Comparison of ENCODE assay signal across 9 mouse cellular contexts in the genomic region with DNA sequence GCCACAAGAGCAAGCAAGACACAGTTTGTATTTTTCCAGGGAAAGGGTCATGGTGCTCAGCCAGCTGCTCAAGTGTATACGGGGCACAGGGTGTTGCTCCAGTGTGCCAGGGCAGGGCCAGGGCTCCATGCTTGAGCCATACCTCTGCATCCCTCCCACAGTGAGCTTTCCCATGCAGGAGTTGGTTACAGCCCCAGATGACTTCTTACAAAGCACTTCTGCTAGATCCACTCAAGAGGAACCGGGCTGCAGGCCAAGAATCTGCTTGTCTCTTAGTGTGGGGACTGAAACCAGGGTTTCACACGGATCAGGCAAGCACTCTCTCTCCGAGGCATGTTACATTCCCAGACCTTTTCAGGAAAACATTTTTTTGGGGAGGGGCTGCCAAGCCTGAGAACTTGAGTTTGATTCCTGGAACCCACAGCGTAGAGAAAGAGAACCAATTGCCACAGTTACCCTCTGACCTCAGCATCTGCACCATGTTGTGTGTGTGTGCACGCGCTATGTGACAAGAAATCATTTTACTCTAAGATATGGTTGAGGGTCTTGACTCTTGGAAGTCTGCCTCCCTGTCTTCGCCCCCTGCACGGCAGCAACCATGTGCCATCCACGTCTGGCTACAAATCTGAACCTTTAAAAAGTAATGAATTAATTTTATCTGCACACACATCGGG. TPM values are rescaled to one million over a fixed set of nuclear protein-coding genes. Genes with fewer than 3 reads are reported as not detected.
DNase-seq lines count a peak whose midpoint lies in the region; ATAC-seq and TF ChIP-seq lines count a peak whose summit lies in the region.
"Had no signal": no experiment of that assay in that cellular context is flagged by ENCODE, and none has a peak within 500 bp of the region (broad histone marks: within the 10 kb centered on the region; RNA-seq: fewer than 3 reads in every experiment).

No protein-coding gene starts in this region.

- H3K36me3 ChIP-seq in forebrain, embryonic 13.5 days (ENCODE audit: poor library complexity, severe bottlenecking), result no peaks in the 10 kb centered on the region
- H3K36me3 ChIP-seq in heart, postnatal 0 days (replicated peaks; ENCODE audit: control insufficient read depth, insufficient read depth, low read length), result no peaks in the 10 kb centered on the region
- H3K36me3 ChIP-seq in stomach, embryonic 14.5 days (ENCODE audit: control insufficient read depth, insufficient read depth, low read length), result no peaks in the 10 kb centered on the region

- peak; percentile 70 for ATAC-seq in forebrain, embryonic 13.5 days
- peak; percentile 88 for ATAC-seq in heart, postnatal 0 days (ENCODE audit: insufficient read depth, low read depth)
- no peak; the same call in 1 of the 2 replicates for ATAC-seq in stomach, embryonic 14.5 days (ENCODE audit: insufficient number of reproducible peaks, insufficient read depth, low FRiP score, low read depth)
- no peak for ATAC-seq in megakaryocyte-erythroid progenitor cell, adult 5-6 weeks (replicated peaks; ENCODE audit: low FRiP score, low TSS enrichment, poor library complexity, severe bottlenecking)

- H3K9me3 ChIP-seq in forebrain, embryonic 13.5 days (replicated peaks), result no peaks in the 10 kb centered on the region
- no peaks in the 10 kb centered on the region for H3K9me3 ChIP-seq in heart, postnatal 0 days (replicated peaks; ENCODE audit: control insufficient read depth, low read length)
- H3K9me3 ChIP-seq in stomach, embryonic 14.5 days (ENCODE audit: control insufficient read depth, low read depth, low read length), result no peaks in the 10 kb centered on the region

- H3K4me2 ChIP-seq in forebrain, embryonic 13.5 days, result no peak overlapping the region
- peak overlapping the region; percentile 23; the same call in 1 of the 2 replicates for H3K4me2 ChIP-seq in heart, postnatal 0 days (ENCODE audit: low read depth, low read length)
- no peak overlapping the region for H3K4me2 ChIP-seq in stomach, embryonic 14.5 days (replicated peaks; ENCODE audit: low read depth, low read length)

- H3K4me3 ChIP-seq in forebrain, embryonic 13.5 days, result no peak overlapping the region
- no peak overlapping the region for H3K4me3 ChIP-seq in heart, postnatal 0 days (ENCODE audit: low read depth, low read length)
- H3K4me3 ChIP-seq in stomach, embryonic 14.5 days (ENCODE audit: low read depth, low read length), result no peak overlapping the region

- no peaks in the 10 kb centered on the region for H3K27me3 ChIP-seq in forebrain, embryonic 13.5 days
- H3K27me3 ChIP-seq in heart, postnatal 0 days (ENCODE audit: control insufficient read depth, insufficient read depth, low read length), result no peaks in the 10 kb centered on the region
- no peaks in the 10 kb centered on the region for H3K27me3 ChIP-seq in stomach, embryonic 14.5 days (ENCODE audit: control insufficient read depth, insufficient read depth, low read length)

- peak overlapping the region; percentile 59 for H3K27ac ChIP-seq in forebrain, embryonic 13.5 days
- H3K27ac ChIP-seq in heart, postnatal 0 days (ENCODE audit: low read depth), result peak overlapping the region; percentile 70
- H3K27ac ChIP-seq in stomach, embryonic 14.5 days (ENCODE audit: low read length), result peak overlapping the region; percentile 72
- H3K27ac ChIP-seq: liver, embryonic 14.5 days had no signal

- H3K9ac ChIP-seq in forebrain, embryonic 13.5 days, result no peak overlapping the region
- no peak overlapping the region for H3K9ac ChIP-seq in heart, postnatal 0 days (replicated peaks; ENCODE audit: low read depth, low read length)
- H3K9ac ChIP-seq in stomach, embryonic 14.5 days (replicated peaks; ENCODE audit: low read depth, low read length), result no peak overlapping the region
- H3K9ac ChIP-seq: liver, embryonic 14.5 days had no signal

- WGBS in forebrain, embryonic 13.5 days, result 63% methylated on average over 11 of the region's 11 CpGs
- WGBS in heart, postnatal 0 days, result 35% methylated on average over 11 of the region's 11 CpGs
- WGBS in stomach, embryonic 14.5 days, result 50% methylated on average over 11 of the region's 11 CpGs

- TF ChIP-seq CTCF in heart, postnatal 0 days (IDR thresholded peaks at IDR 0.05; ENCODE audit: low read depth), result no peak

- DNase-seq in urinary bladder, postnatal 14 days (ENCODE audit: low spot score), result peak; percentile 80
- no peak for DNase-seq in urinary bladder, adult 2 months (ENCODE audit: low spot score)
- peak; percentile 82 for DNase-seq in heart, postnatal 0 days (ENCODE audit: low spot score)
- peak; percentile 39 to 77 for DNase-seq in layer of hippocampus, adult 18-20 months (ENCODE audit: low spot score in 2 of 2)
- DNase-seq in lung, postnatal 10 days, result peak; percentile 93

- H3K4me1 ChIP-seq in forebrain, embryonic 13.5 days, result peaks cover 38% of the 10 kb centered on the region
- H3K4me1 ChIP-seq in heart, postnatal 0 days (ENCODE audit: control insufficient read depth, insufficient read depth), result peaks cover 43% of the 10 kb centered on the region
- peaks cover 37% of the 10 kb centered on the region for H3K4me1 ChIP-seq in stomach, embryonic 14.5 days (ENCODE audit: control insufficient read depth, insufficient read depth, low read length)

- no peak for TF ChIP-seq EP300 in heart, postnatal 0 days (IDR thresholded peaks at IDR 0.05; ENCODE audit: low read depth)

RNA-seq across cellular contexts. Expression of a gene that starts 19.6 kb away (rescaled TPM):
- 6.6 and 8.9 TPM in 2 replicates for polyA plus RNA-seq in urinary bladder, adult 2 months (2012; rRNA removed)
- 2.8 and 4.5 TPM in 2 replicates for polyA plus RNA-seq in forebrain, embryonic 13.5 days (2015; fragmentation: Nextera tagmentation; extraction: Ambion mirVana)
- total RNA-seq in heart, postnatal 0 days (2014; rRNA removed; ENCODE audit: low replicate concordance), result 4.4 and 9.4 TPM in 2 replicates
- 1.3 and 1.4 TPM in 2 replicates for polyA plus RNA-seq in heart, postnatal 0 days (2015; fragmentation: Nextera tagmentation; extraction: Ambion mirVana)
- total RNA-seq in layer of hippocampus, adult 18-20 months (2021), result 1 to 10 TPM; 4.5 to 4.7 TPM
- 5.6 and 6.0 TPM in 2 replicates for polyA plus RNA-seq in stomach, embryonic 14.5 days (2014; fragmentation: Nextera tagmentation; extraction: Ambion mirVana)
- 1.8 and 2.9 TPM in 2 replicates for total RNA-seq in megakaryocyte-erythroid progenitor cell, adult 5-6 weeks (2014; fragmentation: Nextera tagmentation)
- 1.2 and 3.1 TPM in 2 replicates for total RNA-seq in megakaryocyte-erythroid progenitor cell, adult 5-6 weeks (2017)

RNA-seq across cellular contexts. Expression of a gene that starts 29.4 kb away (rescaled TPM):
- polyA plus RNA-seq in urinary bladder, adult 2 months (2012; rRNA removed), result not detected in 2 replicates
- polyA plus RNA-seq in forebrain, embryonic 13.5 days (2015; fragmentation: Nextera tagmentation; extraction: Ambion mirVana), result not detected in 2 replicates
- not detected in 2 replicates for total RNA-seq in heart, postnatal 0 days (2014; rRNA removed; ENCODE audit: low replicate concordance)
- not detected in 2 replicates for polyA plus RNA-seq in heart, postnatal 0 days (2015; fragmentation: Nextera tagmentation; extraction: Ambion mirVana)
- 1 to 10 TPM in 1 of 2 experiments, under 1 TPM in 1; 0.99 to 1.6 TPM for total RNA-seq in layer of hippocampus, adult 18-20 months (2021)
- polyA plus RNA-seq in stomach, embryonic 14.5 days (2014; fragmentation: Nextera tagmentation; extraction: Ambion mirVana), result not detected in 2 replicates
- not detected in 2 replicates for total RNA-seq in megakaryocyte-erythroid progenitor cell, adult 5-6 weeks (2014; fragmentation: Nextera tagmentation)
- not detected in 2 replicates for total RNA-seq in megakaryocyte-erythroid progenitor cell, adult 5-6 weeks (2017)
- polyA plus RNA-seq: liver, embryonic 14.5 days had no signal

RNA-seq across cellular contexts. Expression of a gene that starts 39.3 kb away (rescaled TPM):
- polyA plus RNA-seq in urinary bladder, adult 2 months (2012; rRNA removed), result 1.3 and 3.3 TPM in 2 replicates
- 0.37 and 0.54 TPM in 2 replicates for polyA plus RNA-seq in forebrain, embryonic 13.5 days (2015; fragmentation: Nextera tagmentation; extraction: Ambion mirVana)
- not detected in 2 replicates for total RNA-seq in heart, postnatal 0 days (2014; rRNA removed; ENCODE audit: low replicate concordance)
- polyA plus RNA-seq in heart, postnatal 0 days (2015; fragmentation: Nextera tagmentation; extraction: Ambion mirVana), result 0.10 TPM in 1 of 2 replicates, not detected in the other
- total RNA-seq in layer of hippocampus, adult 18-20 months (2021), result 1 to 10 TPM; 1.6 to 2.2 TPM
- 1.5 and 1.8 TPM in 2 replicates for polyA plus RNA-seq in stomach, embryonic 14.5 days (2014; fragmentation: Nextera tagmentation; extraction: Ambion mirVana)
- total RNA-seq in megakaryocyte-erythroid progenitor cell, adult 5-6 weeks (2014; fragmentation: Nextera tagmentation), result not detected in 2 replicates
- total RNA-seq in megakaryocyte-erythroid progenitor cell, adult 5-6 weeks (2017), result not detected in 2 replicates
- polyA plus RNA-seq: liver, embryonic 14.5 days had no signal

Comparison
In these comparisons a context has a peak if more than half of its experiments do, and no peak if none do; other contexts are left out.
1. ATAC-seq: peak in forebrain, embryonic 13.5 days (single experiment) and heart, postnatal 0 days (single experiment); none in stomach, embryonic 14.5 days (single experiment) and megakaryocyte-erythroid progenitor cell, adult 5-6 weeks (single experiment).
2. Peak in every context shown above with its lines, with median percentiles within 50 percentile points of each other: H3K27ac ChIP-seq.